Mouse (Mus musculus): ENCODE data around the gene Slc16a3.

- no peak for TF ChIP-seq CTCF (IDR thresholded peaks at IDR 0.05; ENCODE audit: borderline replicate concordance, control insufficient read depth, extremely low read depth, insufficient read depth, low read length, poor library complexity)
- no peak for TF ChIP-seq POLR2A (IDR thresholded peaks at IDR 0.05; ENCODE audit: control insufficient read depth, extremely low read depth, insufficient read depth, low read length, poor library complexity)
These were observed 11.3 kb downstream of the Slc16a3 start for GRCm38 (mm10) chr11:120959564-120959963.
